Mouse (Mus musculus): Measurements from ENCODE around the gene Gm42417. TPM values are rescaled to one million over a fixed set of nuclear protein-coding genes. Genes with fewer than 3 reads are reported as not detected.

Gene Gm42417
- under 1 TPM in 1 of 2 experiments, not detected in 1; 0.73 TPM for polyA plus RNA-seq (2017; shearing (Covaris generic))

GRCm38 (mm10) chr1:36539186-36539585 is at the start of gene Gm42417:
TSS of gene Gm42417 (minus strand) at chr1:36539429.
- ATAC-seq: no peak

GRCm38 (mm10) chr1:36587860-36588259 is 48.6 kb upstream of the Gm42417 start:
- ATAC-seq: no peak

- ATAC-seq: no peak
Measured at GRCm38 (mm10) chr1:36586288-36586687, 47.1 kb upstream of the Gm42417 start.

DNA sequence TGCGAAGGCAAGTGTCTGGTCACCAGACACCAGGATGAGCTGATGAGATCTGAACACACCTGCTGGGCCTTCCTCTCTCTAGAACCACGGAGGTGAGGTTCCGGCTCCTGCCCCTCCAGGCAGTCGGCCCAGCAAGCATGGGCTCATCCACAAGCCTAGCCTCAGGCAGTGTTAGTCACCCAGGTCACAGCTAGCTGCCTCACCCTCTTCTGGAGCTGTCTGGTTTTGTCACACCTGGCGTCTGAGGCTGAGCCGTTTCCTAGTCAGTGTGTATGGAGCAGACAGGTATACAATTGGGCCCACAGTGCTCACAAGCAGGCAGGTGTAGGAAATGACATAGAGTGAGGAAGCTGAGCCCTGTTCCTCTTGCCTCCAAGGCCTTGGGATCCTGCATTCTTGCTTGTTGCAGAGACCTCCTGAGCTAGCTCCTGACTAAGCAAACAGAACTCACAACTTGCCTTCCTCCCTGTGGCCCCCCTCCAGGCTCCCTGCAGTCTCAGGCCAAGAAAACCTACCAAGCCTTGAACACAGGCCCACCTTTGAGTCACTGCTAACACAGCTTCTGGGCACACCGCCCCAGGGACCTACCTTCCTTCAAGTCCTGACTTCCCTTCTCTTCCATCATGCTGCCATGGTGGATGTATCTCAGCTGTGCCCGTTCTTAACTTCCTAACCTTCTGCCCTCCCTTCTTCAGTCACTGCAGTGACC is 44.3 kb upstream of the Gm42417 start:
- ATAC-seq: no peak

DNA sequence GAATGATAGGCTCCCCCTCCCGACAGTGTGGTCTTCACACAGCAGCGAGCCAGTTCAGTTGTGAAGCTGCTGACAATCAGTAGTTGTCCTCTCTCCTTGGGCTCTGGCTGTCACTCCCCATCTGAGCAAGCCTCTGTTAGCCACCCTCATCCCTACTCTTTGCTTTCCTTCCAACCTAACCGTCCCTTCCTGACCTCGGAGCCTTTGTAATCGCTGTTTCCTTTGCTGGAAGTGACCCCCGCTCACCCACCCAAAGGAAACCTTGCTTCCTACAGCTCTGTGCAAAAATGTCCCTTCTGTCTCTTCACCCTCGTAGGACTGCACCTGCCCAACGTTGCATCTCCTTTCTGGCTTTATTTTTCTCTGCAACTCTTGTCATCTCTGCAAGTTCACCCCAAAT is 43.0 kb upstream of the Gm42417 start:
- ATAC-seq: no peak

DNA sequence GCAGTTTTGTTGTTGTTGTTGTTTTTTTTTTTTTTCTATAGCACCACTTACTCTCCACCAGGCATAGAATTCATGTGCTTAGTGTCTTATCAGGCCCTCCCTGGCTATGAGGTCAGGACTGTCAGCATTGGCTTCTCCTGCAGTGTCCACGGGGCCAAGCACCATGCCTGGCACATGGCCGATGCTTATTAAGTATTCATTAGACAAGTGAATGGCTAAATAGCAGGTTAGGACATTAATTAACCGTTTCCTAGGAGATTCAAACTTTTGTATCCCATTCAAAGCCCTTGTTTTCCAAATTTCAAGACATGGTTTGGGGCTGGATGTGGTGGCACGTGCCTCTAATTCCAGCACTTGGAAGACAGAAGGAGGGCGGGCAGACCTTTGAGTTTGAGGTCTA is 42.0 kb upstream of the Gm42417 start:
- no peak for ATAC-seq

DNA sequence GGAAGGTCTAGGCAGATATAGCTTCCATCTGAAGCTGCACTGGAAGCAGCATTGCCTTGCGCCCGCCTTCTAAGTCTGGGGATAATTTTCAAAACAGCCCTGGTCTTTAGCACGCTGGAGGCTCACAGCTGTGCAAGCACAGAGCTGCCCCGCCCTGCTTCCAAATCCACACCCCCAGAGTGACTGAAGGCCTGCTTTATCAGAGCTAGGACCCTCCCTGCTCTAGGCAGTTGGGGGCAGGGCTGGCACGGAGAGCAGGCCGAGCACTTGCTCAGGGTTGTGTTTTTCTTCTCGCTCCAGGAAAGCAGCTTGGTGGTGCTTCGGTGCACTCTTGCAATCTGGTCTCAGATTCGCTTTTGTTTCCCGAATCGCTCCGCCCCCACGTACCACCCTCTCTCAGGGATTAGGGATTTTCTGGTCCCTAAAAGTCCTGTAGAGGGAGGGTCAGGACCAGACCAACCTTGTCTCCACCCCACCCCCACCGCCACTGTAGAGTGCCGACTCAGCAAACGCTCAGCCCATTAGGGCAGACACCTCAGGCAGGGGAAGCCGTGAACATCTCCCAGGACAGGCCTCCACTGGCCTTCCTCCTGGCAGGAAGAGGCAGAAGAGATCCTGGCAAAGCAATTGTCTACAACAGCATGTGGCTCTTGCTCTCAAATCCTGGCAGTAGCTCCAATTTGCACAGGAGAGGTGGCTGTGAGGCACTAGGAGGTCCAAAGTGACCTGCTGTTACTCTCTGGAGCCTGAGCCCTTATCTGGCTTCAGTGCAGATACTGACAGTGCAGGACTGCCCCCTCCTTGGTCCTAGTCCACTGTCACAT is 41.4 kb upstream of the Gm42417 start:
- no peak for ATAC-seq

GRCm38 (mm10) chr1:36579974-36580383 is 40.8 kb upstream of the Gm42417 start:
- ATAC-seq: no peak

DNA sequence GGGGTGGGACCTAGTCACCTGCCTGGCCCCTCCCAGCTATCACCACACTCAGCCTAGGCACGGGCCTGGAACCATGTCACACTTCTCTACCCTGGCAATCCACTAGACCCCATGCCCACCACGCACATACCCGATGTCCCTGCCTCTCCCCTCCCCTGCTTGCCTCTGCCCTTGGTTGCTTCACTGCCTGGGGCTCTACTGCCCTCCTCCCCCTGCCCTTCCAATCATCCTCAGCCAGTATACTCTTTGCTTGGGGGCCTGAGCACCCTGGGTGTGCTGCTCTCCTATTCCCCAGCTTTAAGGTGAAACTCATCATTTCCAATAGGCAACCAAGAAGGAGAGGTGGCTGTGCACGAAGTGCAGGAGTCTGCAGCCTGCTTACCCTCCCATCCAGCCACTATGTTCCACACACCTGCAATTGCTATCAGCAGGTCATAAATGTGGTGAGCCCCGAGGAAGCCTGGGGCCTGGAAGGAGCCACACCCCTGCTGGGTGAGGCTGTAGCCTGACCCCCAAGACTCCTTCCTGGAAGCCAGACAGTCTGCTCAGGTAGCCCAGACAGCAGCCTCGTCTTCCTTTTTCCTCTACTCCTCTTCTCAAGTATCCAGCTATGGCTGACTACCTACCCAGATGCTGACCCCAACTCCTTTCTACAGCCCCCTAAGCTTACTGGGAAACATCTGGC is 37.9 kb upstream of the Gm42417 start:
- ATAC-seq: no peak

DNA sequence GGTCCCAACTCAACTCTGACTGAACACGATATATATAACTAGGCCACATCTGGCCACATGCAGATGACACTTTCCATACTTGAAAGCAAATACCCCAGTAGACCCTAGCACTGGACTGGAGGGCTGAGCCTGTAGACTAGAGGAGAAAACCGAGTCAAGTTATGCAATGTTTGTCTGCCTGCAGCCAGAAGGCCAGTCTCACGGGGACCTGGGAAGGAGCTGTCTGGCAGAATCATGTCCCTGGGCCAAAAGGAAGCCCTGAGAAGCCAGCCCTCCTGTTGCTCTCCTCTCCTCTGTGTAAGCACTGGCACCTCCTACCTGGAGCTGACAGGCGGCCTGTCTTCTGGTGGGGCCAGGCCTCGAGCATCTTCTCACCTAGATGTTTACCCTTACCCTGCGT is 36.1 kb upstream of the Gm42417 start:
- ATAC-seq: no peak

- ATAC-seq: no peak
Measured at GRCm38 (mm10) chr1:36574196-36574955, 35.1 kb upstream of the Gm42417 start.

GRCm38 (mm10) chr1:36573524-36573923 is 34.3 kb upstream of the Gm42417 start:
- ATAC-seq: no peak

GRCm38 (mm10) chr1:36572709-36573108 is 33.5 kb upstream of the Gm42417 start:
- ATAC-seq: no peak

GRCm38 (mm10) chr1:36572140-36572700 is 33.0 kb upstream of the Gm42417 start:
- no peak for ATAC-seq

DNA sequence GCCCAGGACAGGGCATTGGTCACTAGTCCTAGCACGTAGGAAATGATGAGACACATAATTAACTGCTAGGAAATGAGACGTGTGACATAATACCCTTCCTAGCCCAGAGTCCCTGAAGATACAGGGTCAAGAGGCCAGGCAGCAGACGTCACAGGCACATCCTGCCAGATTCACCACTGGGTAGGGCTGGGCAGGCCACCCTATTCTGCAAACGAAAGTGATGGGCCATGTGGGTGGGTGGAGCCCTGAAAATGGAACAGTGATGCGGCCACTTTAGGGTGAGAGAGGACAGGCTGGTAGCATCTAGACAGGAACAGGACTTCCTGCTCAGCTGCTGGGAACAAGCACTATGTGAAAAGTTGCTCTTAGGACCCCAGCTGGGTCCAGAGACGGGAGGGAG is 32.4 kb upstream of the Gm42417 start:
- peak; percentile 54 for ATAC-seq

GRCm38 (mm10) chr1:36570320-36570719 is 31.1 kb upstream of the Gm42417 start:
- no peak for ATAC-seq

DNA sequence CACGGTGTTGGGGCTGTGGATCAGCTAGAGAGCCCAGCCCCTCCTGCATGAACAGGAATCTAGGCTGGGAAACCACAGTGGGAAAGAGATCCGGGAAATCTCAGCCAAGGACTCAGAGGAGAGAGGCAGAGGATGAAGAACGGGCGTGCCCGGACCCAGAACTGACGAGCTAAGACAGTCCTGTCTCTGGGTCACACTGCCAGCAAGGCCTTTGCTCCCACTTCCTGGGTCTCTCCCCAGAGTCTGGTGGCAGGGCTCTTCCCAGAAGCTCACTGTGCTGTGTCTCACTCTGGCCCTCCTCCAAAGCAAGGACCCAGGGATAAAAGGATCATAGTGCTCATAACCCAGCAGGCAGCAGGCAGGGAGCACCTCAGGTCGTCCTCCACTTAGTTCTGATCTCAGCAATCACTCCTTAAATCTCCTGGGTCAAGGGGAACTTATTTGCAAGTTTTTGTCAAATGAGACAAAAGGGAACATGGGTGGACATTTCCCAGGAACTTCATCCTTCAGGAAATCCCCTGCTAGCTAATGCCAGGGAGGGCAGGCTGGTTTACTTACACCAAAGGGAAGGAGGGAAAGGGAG is 30.6 kb upstream of the Gm42417 start:
- no peak for ATAC-seq

DNA sequence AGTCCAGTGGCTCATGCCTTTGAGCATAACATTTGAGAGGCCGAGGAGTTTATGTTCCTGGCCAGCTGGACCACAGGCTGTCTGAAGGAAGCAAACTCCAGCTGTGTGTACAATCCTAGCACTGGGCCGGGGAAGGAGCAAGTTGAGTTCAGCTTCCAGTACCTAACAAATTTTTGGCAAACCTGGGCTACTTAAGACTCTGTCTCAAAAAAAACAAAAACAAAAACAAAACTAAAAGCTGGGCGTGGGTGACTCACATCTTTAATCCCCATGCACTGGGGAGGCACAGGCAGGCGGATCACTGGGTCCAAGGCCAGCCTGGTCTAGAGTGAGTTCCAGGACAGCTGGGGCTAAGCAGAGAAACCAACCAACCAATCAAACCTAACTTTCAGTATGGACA is 29.5 kb upstream of the Gm42417 start:
- no peak for ATAC-seq

DNA sequence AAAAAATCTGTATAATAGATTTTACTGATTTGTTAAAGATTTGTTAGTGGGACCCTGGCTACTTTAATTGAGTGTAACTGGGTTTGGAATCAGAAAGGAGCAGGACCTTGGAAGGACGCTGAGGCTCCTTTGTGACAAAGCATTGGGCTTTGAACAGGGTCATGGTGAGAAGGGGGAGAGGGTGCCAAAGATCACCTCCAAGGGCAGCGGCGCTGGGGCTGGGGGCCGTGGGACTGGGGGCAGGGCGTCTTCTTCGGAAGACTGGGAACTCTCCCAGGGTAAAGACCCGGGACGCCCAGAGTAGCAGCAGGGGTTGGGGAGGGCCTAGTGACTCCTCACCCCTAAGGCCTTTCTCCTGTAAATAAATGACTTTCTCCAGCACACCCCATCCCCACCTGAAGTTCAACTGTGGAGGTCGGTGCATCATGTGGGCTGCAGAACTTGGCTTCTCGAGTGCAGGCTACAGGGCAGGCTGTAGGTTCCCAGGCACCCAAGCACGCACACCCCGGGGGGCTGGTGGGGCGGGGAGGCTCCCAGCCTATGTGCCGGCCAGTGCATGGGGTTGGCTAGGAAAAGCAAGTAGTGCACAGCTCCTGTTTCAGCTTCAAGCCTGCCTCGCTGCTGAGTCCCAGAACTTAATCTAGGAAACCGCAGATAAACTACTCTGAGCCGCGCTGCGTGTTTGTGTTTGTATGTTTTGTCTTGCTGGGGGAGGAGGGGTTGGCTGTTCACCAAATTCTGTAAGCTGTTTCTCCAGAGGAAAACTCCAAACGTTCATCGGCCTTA is 28.8 kb upstream of the Gm42417 start:
- no peak for ATAC-seq

GRCm38 (mm10) chr1:36566425-36566824 is 27.2 kb upstream of the Gm42417 start:
- ATAC-seq: no peak

- no peak for ATAC-seq
Measured at GRCm38 (mm10) chr1:36564101-36564500, 24.9 kb upstream of the Gm42417 start.
